Comparison of ENCODE assay signal across 17 mouse cellular contexts in the genomic region with DNA sequence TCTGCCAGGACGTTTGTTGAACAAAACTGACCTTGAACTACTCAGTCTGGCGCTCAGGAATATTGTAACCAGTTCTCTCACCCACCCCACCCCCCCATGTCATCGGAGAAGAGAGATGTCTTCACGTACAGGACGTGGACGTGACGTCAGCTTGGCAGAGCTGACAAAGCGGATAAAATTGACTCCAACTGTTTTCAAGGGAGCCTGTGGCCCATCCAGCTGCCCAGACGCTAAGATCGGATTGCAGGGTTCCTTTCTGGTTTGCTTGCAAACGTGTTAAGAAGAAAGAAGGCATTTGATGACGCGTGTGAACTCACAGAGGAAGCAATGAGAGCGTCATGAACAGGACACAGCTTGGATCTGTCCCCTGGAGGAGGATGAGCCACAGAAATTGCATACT.
DNase-seq lines count a peak whose midpoint lies in the region; ATAC-seq and TF ChIP-seq lines count a peak whose summit lies in the region.
"Had no signal": no experiment of that assay in that cellular context is flagged by ENCODE, and none has a peak within 500 bp of the region (broad histone marks: within the 10 kb centered on the region; RNA-seq: fewer than 3 reads in every experiment).

No protein-coding gene starts in this region.

- no peaks in the 10 kb centered on the region for H3K4me1 ChIP-seq in lung, postnatal 0 days (ENCODE audit: insufficient read depth, low read depth, low read length)
- H3K4me1 ChIP-seq: neural tube, embryonic 13.5 days; stomach, embryonic 15.5 days had no signal

- peak; percentile 16; the same call in 1 of the 2 replicates for ATAC-seq in lung, postnatal 0 days
- ATAC-seq: forebrain, embryonic 16.5 days had no signal

- 56% methylated on average over 14 of the region's 14 CpGs for WGBS in lung, postnatal 0 days

- intact Hi-C loops in gastrocnemius, adult 2 months (cut with DNase I), result no loop called here

- TF ChIP-seq CTCF in lung, postnatal 0 days (IDR thresholded peaks at IDR 0.05), result no peak
- no peak for TF ChIP-seq CTCF in gastrocnemius, adult 2 months (IDR thresholded peaks at IDR 0.05)

- no peaks in the 10 kb centered on the region for H3K9me3 ChIP-seq in lung, postnatal 0 days (ENCODE audit: low read length)
- H3K9me3 ChIP-seq: heart, embryonic 13.5 days; neural tube, embryonic 13.5 days; stomach, embryonic 15.5 days had no signal

- no peaks in the 10 kb centered on the region for H3K27me3 ChIP-seq in lung, postnatal 0 days (replicated peaks; ENCODE audit: insufficient read depth, low read length)
- H3K27me3 ChIP-seq: heart, embryonic 13.5 days; neural tube, embryonic 13.5 days; stomach, embryonic 15.5 days had no signal

- no peak overlapping the region for H3K27ac ChIP-seq in lung, postnatal 0 days (ENCODE audit: low read length)
- H3K27ac ChIP-seq in gastrocnemius, adult 2 months, result peak overlapping the region; percentile 85
- H3K27ac ChIP-seq: heart, embryonic 13.5 days; neural tube, embryonic 13.5 days; stomach, embryonic 15.5 days had no signal

- H3K4me2 ChIP-seq in lung, postnatal 0 days (replicated peaks; ENCODE audit: low read depth, low read length), result no peak overlapping the region
- H3K4me2 ChIP-seq: heart, embryonic 13.5 days; midbrain, embryonic 11.5 days; neural tube, embryonic 13.5 days; stomach, embryonic 15.5 days had no signal

- DNase-seq in embryo, embryonic 11 days, result peak; percentile 6
- DNase-seq in embryo, embryonic 9.5 days (ENCODE audit: extremely low spot score), result no peak
- DNase-seq in lung, postnatal 0 days (ENCODE audit: low spot score), result peak; percentile 47
- DNase-seq in lung, postnatal 14 days, result no peak
- peak; percentile 87 for DNase-seq in gastrocnemius, adult 2 months
- peak; percentile 94 for DNase-seq in skeletal muscle tissue, adult 2 months (ENCODE audit: low read depth, low spot score)
- no peak for DNase-seq in thymus, postnatal 4 days
- no peak for DNase-seq in urinary bladder, adult 18-20 months (ENCODE audit: low spot score in 2 of 2)
- DNase-seq: cerebellum, adult 8-10 months; heart, postnatal 36 days; kidney, adult 2 months; kidney, postnatal 25 days had no signal

- H3K9ac ChIP-seq in lung, postnatal 0 days (replicated peaks; ENCODE audit: low read depth), result no peak overlapping the region
- H3K9ac ChIP-seq: heart, embryonic 13.5 days; neural tube, embryonic 13.5 days; stomach, embryonic 15.5 days had no signal

- H3K4me3 ChIP-seq in lung, postnatal 0 days (ENCODE audit: low read depth, low read length), result no peak overlapping the region
- H3K4me3 ChIP-seq in gastrocnemius, adult 2 months, result no peak overlapping the region
- H3K4me3 ChIP-seq: heart, embryonic 13.5 days; neural tube, embryonic 13.5 days; stomach, embryonic 15.5 days had no signal

- TF ChIP-seq EP300 in lung, postnatal 0 days (IDR thresholded peaks at IDR 0.05), result no peak

- H3K36me3 ChIP-seq in lung, postnatal 0 days (ENCODE audit: insufficient read depth, low read length), result peaks cover 22% of the 10 kb centered on the region

Comparison
In these comparisons a context has a peak if more than half of its experiments do, and no peak if none do; other contexts are left out.
1. DNase-seq: peak in embryo, embryonic 11 days (single experiment), lung, postnatal 0 days (single experiment), gastrocnemius, adult 2 months (single experiment) and skeletal muscle tissue, adult 2 months (single experiment); none in embryo, embryonic 9.5 days (single experiment), lung, postnatal 14 days (single experiment), thymus, postnatal 4 days (single experiment) and urinary bladder, adult 18-20 months (0 of 2).